Mouse (Mus musculus) kidney, adult 2 months (tissue): ENCODE measurements around the gene Idh2.

Source experiments
- CTCF ChIP-seq: fragments of 200-500 bp; conservative IDR thresholded peaks from 2 replicates; pipeline ENCODE4 v1.5.1; 2011; ENCODE audit warnings: low read depth, mild to moderate bottlenecking, control low read depth, low read length, moderate library complexity, mixed read lengths; ENCODE audit not compliant: insufficient read depth, insufficient read length
- POLR2A ChIP-seq: fragments of 200-500 bp; IDR thresholded peaks from one replicate; pipeline ENCODE4 v1.6.1; 2011; ENCODE audit warnings: low read depth, low read length, control low read depth

- TF ChIP-seq POLR2A (no peak), CTCF (no peak)
Observed at GRCm38 (mm10) chr7:80049746-80050145, 65.4 kb downstream of the Idh2 start.
